Mouse (Mus musculus): Measurements from ENCODE around the gene 1700102P08Rik. TPM values are rescaled to one million over a fixed set of nuclear protein-coding genes. Genes with fewer than 3 reads are reported as not detected.

Gene 1700102P08Rik
- polyA plus RNA-seq (2015; fragmentation: Nextera tagmentation; extraction: Ambion mirVana), result 0.14 TPM in 1 of 2 replicates, not detected in the other

- Histone ChIP-seq H3K4me2 (replicated peaks; ENCODE audit: low read depth) (no peak within 1 kb of the TSS), H3K36me3 (ENCODE audit: control insufficient read depth, insufficient read depth) (peaks cover 51% of the 10 kb centered on the region), H3K9ac (ENCODE audit: low read depth, low read length) (no peak within 1 kb of the TSS), H3K4me3 (ENCODE audit: low read depth, low read length) (no peak within 1 kb of the TSS), H3K4me1 (replicated peaks; ENCODE audit: control insufficient read depth, insufficient read depth, low read length) (no peaks in the 10 kb centered on the region), H3K27ac (ENCODE audit: low read depth, low read length) (no peak within 1 kb of the TSS), H3K9me3 (ENCODE audit: control insufficient read depth) (no peaks in the 10 kb centered on the region), H3K27me3 (replicated peaks; ENCODE audit: control insufficient read depth, insufficient read depth, low read length) (no peaks in the 10 kb centered on the region)
- ATAC-seq, result no peak
- no peak for TF ChIP-seq CTCF (IDR thresholded peaks at IDR 0.05; ENCODE audit: low read depth)
- whole genome bisulfite sequencing, result 78% methylated on average over 18 of the region's 18 CpGs
Measured at GRCm38 (mm10) chr9:108392676-108393075, at the start of gene 1700102P08Rik. TSS of gene 1700102P08Rik (plus strand) at chr9:108392805.

DNA sequence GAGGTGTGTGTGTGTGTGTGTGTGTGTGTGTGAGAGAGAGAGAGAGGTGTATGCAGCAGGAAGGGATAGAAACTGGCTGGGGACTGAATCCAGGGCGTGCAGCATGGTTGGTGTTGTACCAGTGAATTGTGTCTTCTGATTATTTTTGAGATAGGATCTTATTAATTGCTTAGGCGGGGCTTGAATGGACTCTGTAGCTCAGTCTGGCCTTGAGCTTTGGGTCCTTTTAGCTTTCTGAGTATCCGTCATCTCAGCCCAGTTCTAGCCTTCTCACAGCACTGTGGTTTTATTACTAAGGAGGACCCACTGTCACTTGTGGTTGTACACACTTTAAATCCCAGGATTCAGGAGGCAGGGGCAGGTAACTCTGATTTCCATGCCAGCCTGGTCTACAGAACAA, 49.3 kb upstream of the 1700102P08Rik start:
- Histone ChIP-seq H3K4me2 (replicated peaks; ENCODE audit: low read depth) (no peak overlapping the region), H3K9me3 (ENCODE audit: control insufficient read depth) (no peaks in the 10 kb centered on the region), H3K4me3 (ENCODE audit: low read depth, low read length) (no peak overlapping the region), H3K27ac (ENCODE audit: low read depth, low read length) (peak overlapping the region; percentile 96; the same call in 1 of the 2 replicates), H3K36me3 (ENCODE audit: control insufficient read depth, insufficient read depth) (peaks cover 3% of the 10 kb centered on the region; the same call in 1 of the 2 replicates), H3K9ac (ENCODE audit: low read depth, low read length) (no peak overlapping the region), H3K27me3 (replicated peaks; ENCODE audit: control insufficient read depth, insufficient read depth, low read length) (no peaks in the 10 kb centered on the region), H3K4me1 (replicated peaks; ENCODE audit: control insufficient read depth, insufficient read depth, low read length) (peaks cover 15% of the 10 kb centered on the region)
- WGBS, result 36% methylated on average over 3 of the region's 3 CpGs
- ATAC-seq, result 0 out of 2 replicates have a peak, but pooled peaks have one; percentile 1
- no peak for TF ChIP-seq CTCF (IDR thresholded peaks at IDR 0.05; ENCODE audit: low read depth)

- no peak for ATAC-seq
- no peak overlapping the region for H3K4me3 ChIP-seq (ENCODE audit: low read depth, low read length)
- no peak for TF ChIP-seq CTCF (IDR thresholded peaks at IDR 0.05; ENCODE audit: low read depth)
Measured at GRCm38 (mm10) chr9:108343835-108344234, 48.8 kb upstream of the 1700102P08Rik start.

GRCm38 (mm10) chr9:108344471-108344870, 48.1 kb upstream of the 1700102P08Rik start:
- Histone ChIP-seq H3K27ac (ENCODE audit: low read depth, low read length) (0 out of 2 replicates have a peak overlapping the region, but pooled peaks have one; percentile 96), H3K9ac (ENCODE audit: low read depth, low read length) (no peak overlapping the region), H3K9me3 (ENCODE audit: control insufficient read depth) (no peaks in the 10 kb centered on the region), H3K36me3 (ENCODE audit: control insufficient read depth, insufficient read depth) (peaks cover 3% of the 10 kb centered on the region; the same call in 1 of the 2 replicates), H3K4me3 (ENCODE audit: low read depth, low read length) (no peak overlapping the region), H3K4me2 (replicated peaks; ENCODE audit: low read depth) (no peak overlapping the region), H3K4me1 (replicated peaks; ENCODE audit: control insufficient read depth, insufficient read depth, low read length) (peaks cover 15% of the 10 kb centered on the region), H3K27me3 (replicated peaks; ENCODE audit: control insufficient read depth, insufficient read depth, low read length) (no peaks in the 10 kb centered on the region)
- no peak for TF ChIP-seq CTCF (IDR thresholded peaks at IDR 0.05; ENCODE audit: low read depth)
- no peak for ATAC-seq
- 84% methylated on average over 4 of the region's 4 CpGs for WGBS

More at GRCm38 (mm10) chr9:108343835-108344234, 48.8 kb upstream of the 1700102P08Rik start:
- Histone ChIP-seq H3K27me3 (replicated peaks; ENCODE audit: control insufficient read depth, insufficient read depth, low read length) (no peaks in the 10 kb centered on the region), H3K9ac (ENCODE audit: low read depth, low read length) (no peak overlapping the region), H3K4me1 (replicated peaks; ENCODE audit: control insufficient read depth, insufficient read depth, low read length) (peaks cover 15% of the 10 kb centered on the region), H3K27ac (ENCODE audit: low read depth, low read length) (peak overlapping the region; percentile 96; the same call in 1 of the 2 replicates), H3K4me2 (replicated peaks; ENCODE audit: low read depth) (no peak overlapping the region), H3K9me3 (ENCODE audit: control insufficient read depth) (no peaks in the 10 kb centered on the region), H3K36me3 (ENCODE audit: control insufficient read depth, insufficient read depth) (peaks cover 3% of the 10 kb centered on the region; the same call in 1 of the 2 replicates)
- WGBS, result 80% methylated on average over 1 of the region's 1 CpGs

DNA sequence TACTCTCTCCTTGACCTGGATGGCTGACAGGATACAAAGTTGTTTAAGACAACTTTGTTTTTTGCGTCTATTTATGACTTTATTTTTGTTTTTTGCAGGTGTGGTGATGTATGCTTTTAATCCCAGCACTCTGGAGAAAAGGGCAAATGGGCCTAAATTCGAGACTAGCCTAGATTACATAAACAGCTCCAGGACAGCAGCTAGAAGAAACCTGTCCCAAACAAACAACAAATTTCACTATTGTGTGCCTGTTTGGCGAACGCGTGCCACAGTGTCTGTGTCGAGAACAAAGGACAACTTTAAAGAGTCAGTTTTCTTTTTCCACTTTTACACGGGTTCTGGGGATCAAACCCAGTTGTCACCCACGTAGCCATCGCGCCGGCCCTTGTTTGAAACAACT, 45.6 kb upstream of the 1700102P08Rik start:
- no peak for ATAC-seq
- 4% methylated on average over 11 of the region's 11 CpGs for WGBS

GRCm38 (mm10) chr9:108347540-108348289, 44.9 kb upstream of the 1700102P08Rik start, which contains the start of gene Usp4:
TSS of gene Usp4 (plus strand) at chr9:108347853.
- peak; percentile 91 for ATAC-seq
- H3K27ac ChIP-seq (ENCODE audit: low read depth, low read length), result peak within 1 kb of the TSS; percentile 90
- no peaks in the 10 kb centered on the region for H3K4me1 ChIP-seq (replicated peaks; ENCODE audit: control insufficient read depth, insufficient read depth, low read length)
- under 1% methylated on average over 74 of the region's 75 CpGs for WGBS
- peak within 1 kb of the TSS; percentile 79 for H3K4me2 ChIP-seq (replicated peaks; ENCODE audit: low read depth)
- H3K36me3 ChIP-seq (ENCODE audit: control insufficient read depth, insufficient read depth), result peaks cover 21% of the 10 kb centered on the region
- H3K4me3 ChIP-seq (ENCODE audit: low read depth, low read length), result peak within 1 kb of the TSS; percentile 68
- no peaks in the 10 kb centered on the region for H3K27me3 ChIP-seq (replicated peaks; ENCODE audit: control insufficient read depth, insufficient read depth, low read length)
- 0 out of 2 replicates have a peak, but pooled peaks have one; percentile 25 for TF ChIP-seq CTCF (IDR thresholded peaks at IDR 0.05; ENCODE audit: low read depth)
- peak within 1 kb of the TSS; percentile 63 for H3K9ac ChIP-seq (ENCODE audit: low read depth, low read length)
- H3K9me3 ChIP-seq (ENCODE audit: control insufficient read depth), result no peaks in the 10 kb centered on the region

More for the DNA sequence above, 45.6 kb upstream of the 1700102P08Rik start:
- peak overlapping the region; percentile 79 for H3K4me2 ChIP-seq (replicated peaks; ENCODE audit: low read depth)
- no peaks in the 10 kb centered on the region for H3K27me3 ChIP-seq (replicated peaks; ENCODE audit: control insufficient read depth, insufficient read depth, low read length)
- TF ChIP-seq CTCF (IDR thresholded peaks at IDR 0.05; ENCODE audit: low read depth), result no peak
- peaks cover 3% of the 10 kb centered on the region for H3K4me1 ChIP-seq (replicated peaks; ENCODE audit: control insufficient read depth, insufficient read depth, low read length)
- H3K9ac ChIP-seq (ENCODE audit: low read depth, low read length), result peak overlapping the region; percentile 63
- H3K4me3 ChIP-seq (ENCODE audit: low read depth, low read length), result peak overlapping the region; percentile 68
- H3K27ac ChIP-seq (ENCODE audit: low read depth, low read length), result peak overlapping the region; percentile 90
- H3K36me3 ChIP-seq (ENCODE audit: control insufficient read depth, insufficient read depth), result peaks cover 14% of the 10 kb centered on the region
- H3K9me3 ChIP-seq (ENCODE audit: control insufficient read depth), result no peaks in the 10 kb centered on the region
